Mouse (Mus musculus): ENCODE results near the gene 2610008E11Rik. TPM values are rescaled to one million over a fixed set of nuclear protein-coding genes. Genes with fewer than 3 reads are reported as not detected.

The 2610008E11Rik gene
- total and polyA plus RNA-seq, 3 experiments: 1.4 to 1.7 TPM; not detected in 1

- no peak overlapping the region for H3K4me3 ChIP-seq (ENCODE audit: control insufficient read depth in 1 of 2, insufficient read depth in 1 of 2, low read depth in 2 of 2, low read length in 2 of 2)
- H3K9ac ChIP-seq (ENCODE audit: control insufficient read depth, low read depth, low read length, poor library complexity, severe bottlenecking): no peak overlapping the region
- H3K79me2 ChIP-seq (ENCODE audit: control insufficient read depth, insufficient read depth, low read length, poor library complexity): no peaks in the 10 kb centered on the region
- no peaks in the 10 kb centered on the region for H3K27me3 ChIP-seq (ENCODE audit: control insufficient read depth in 1 of 2, insufficient read depth in 2 of 2, low read length in 2 of 2)
- H3K9me3 ChIP-seq (replicated peaks; ENCODE audit: insufficient read depth, low read length): no peaks in the 10 kb centered on the region
- peak; percentile 55 for DNase-seq (ENCODE audit: low read depth, low spot score)
- peaks cover 0 to 13% of the 10 kb centered on the region in 2 experiments; a peak in 2 of 4 replicates for H3K36me3 ChIP-seq (ENCODE audit: control insufficient read depth in 1 of 2, insufficient read depth in 2 of 2, low read length in 2 of 2)
- H3K27ac ChIP-seq (ENCODE audit: control insufficient read depth, low read depth, low read length): peak overlapping the region; percentile 34
- H3K4me1 ChIP-seq (ENCODE audit: control insufficient read depth in 1 of 2, insufficient read depth in 2 of 2, low read length in 2 of 2): peaks cover 15 to 16% of the 10 kb centered on the region in 2 experiments
- no peak for TF ChIP-seq MAZ (IDR thresholded peaks at IDR 0.05; ENCODE audit: low read depth, low read length)
- peak; percentile 37; the same call in 1 of the 2 replicates for TF ChIP-seq MXI1 (IDR thresholded peaks at IDR 0.05; ENCODE audit: low read depth, low read length)
- TF ChIP-seq MYC (IDR thresholded peaks at IDR 0.05; ENCODE audit: low read depth, low read length): no peak
- no peak for TF ChIP-seq ELF1 (IDR thresholded peaks at IDR 0.05; ENCODE audit: low read depth, low read length)
- TF ChIP-seq TAL1 (IDR thresholded peaks at IDR 0.05; ENCODE audit: low read length): no peak
- TF ChIP-seq MAFK (IDR thresholded peaks at IDR 0.05; ENCODE audit: borderline replicate concordance, low read depth, low read length): no peak
- no peak for TF ChIP-seq ZC3H11A (IDR thresholded peaks at IDR 0.05; ENCODE audit: low read depth, low read length)
- no peak for TF ChIP-seq ZNF384 (IDR thresholded peaks at IDR 0.05; ENCODE audit: low read depth, low read length)
- TF ChIP-seq JUND (IDR thresholded peaks at IDR 0.05; ENCODE audit: low read depth, low read length): no peak
- TF ChIP-seq ZMIZ1 (IDR thresholded peaks at IDR 0.05; ENCODE audit: low read depth, low read length): no peak
- TF ChIP-seq SMC3 (IDR thresholded peaks at IDR 0.05; ENCODE audit: low read depth, low read length): no peak
- TF ChIP-seq CHD1 (IDR thresholded peaks at IDR 0.05; ENCODE audit: low read depth, low read length): no peak
- no peak for TF ChIP-seq TBP (IDR thresholded peaks at IDR 0.05; ENCODE audit: low read depth, low read length)
- TF ChIP-seq HCFC1 (IDR thresholded peaks at IDR 0.05; ENCODE audit: low read depth, low read length): no peak
- TF ChIP-seq SIN3A (IDR thresholded peaks at IDR 0.05; ENCODE audit: low read length): no peak
- TF ChIP-seq RCOR1 (IDR thresholded peaks at IDR 0.05; ENCODE audit: low read depth, low read length): peak; percentile 50; the same call in 1 of the 2 replicates
- TF ChIP-seq RAD21 (IDR thresholded peaks at IDR 0.05; ENCODE audit: low read depth, low read length): no peak
- peak; percentile 85 for TF ChIP-seq GATA1 (IDR thresholded peaks at IDR 0.05; ENCODE audit: low read depth, low read length)
- TF ChIP-seq CHD2 (IDR thresholded peaks at IDR 0.05; ENCODE audit: low read length): no peak
- TF ChIP-seq EP300 (IDR thresholded peaks at IDR 0.05; ENCODE audit: low read depth in 1 of 2, low read length in 2 of 2): peak; percentile 68 to 73; a peak in 3 of 4 replicates
- TF ChIP-seq TCF12 (IDR thresholded peaks at IDR 0.05; ENCODE audit: low read depth, low read length): 0 out of 2 replicates have a peak, but pooled peaks have one; percentile 42
- peak; percentile 47; the same call in 1 of the 2 replicates for TF ChIP-seq ETS1 (IDR thresholded peaks at IDR 0.05; ENCODE audit: low read depth, low read length)
- TF ChIP-seq MYB (IDR thresholded peaks at IDR 0.05; ENCODE audit: low read depth, low read length): no peak
- TF ChIP-seq ZKSCAN1 (IDR thresholded peaks at IDR 0.05; ENCODE audit: low read depth, low read length): no peak
- TF ChIP-seq CTCF (IDR thresholded peaks at IDR 0.05 in 2 of 3, conservative IDR thresholded peaks at IDR 0.05 in 1 of 3; ENCODE audit: control insufficient read depth in 1 of 3, insufficient read depth in 1 of 3, low read depth in 2 of 3, low read length in 3 of 3, poor library complexity in 1 of 3, severe bottlenecking in 1 of 3): no peak
- TF ChIP-seq MAX (IDR thresholded peaks at IDR 0.05; ENCODE audit: low read length): peak; percentile 27; the same call in 1 of the 2 replicates
- TF ChIP-seq POLR2A (IDR thresholded peaks at IDR 0.05; ENCODE audit: control insufficient read depth in 1 of 2, insufficient read depth in 1 of 2, low read depth in 1 of 2, low read length in 2 of 2, poor library complexity in 1 of 2): no peak
- TF ChIP-seq MEF2A (IDR thresholded peaks at IDR 0.05; ENCODE audit: extremely low read depth, insufficient replicate concordance, low read depth, low read length, poor library complexity, severe bottlenecking): no peak
- no peak for TF ChIP-seq USF1 (IDR thresholded peaks at IDR 0.05; ENCODE audit: low read depth, low read length)
- no peak for TF ChIP-seq UBTF (IDR thresholded peaks at IDR 0.05; ENCODE audit: borderline replicate concordance, insufficient read depth, low read depth, low read length)
- no peak for TF ChIP-seq GABPA (IDR thresholded peaks at IDR 0.05; ENCODE audit: low read depth, low read length)
- TF ChIP-seq POLR2AphosphoS5 (IDR thresholded peaks at IDR 0.05; ENCODE audit: borderline replicate concordance, low read depth, low read length): no peak
- TF ChIP-seq NELFE (IDR thresholded peaks at IDR 0.05; ENCODE audit: low read depth, low read length): no peak
- TF ChIP-seq POLR2AphosphoS2 (IDR thresholded peaks at IDR 0.05; ENCODE audit: low read length): no peak
- TF ChIP-seq NRF1 (IDR thresholded peaks at IDR 0.05; ENCODE audit: insufficient read depth, low read depth, low read length, poor library complexity, severe bottlenecking): no peak
- no peak for TF ChIP-seq KAT2A (conservative IDR thresholded peaks at IDR 0.05; ENCODE audit: low read depth, low read length)
Measured at GRCm38 (mm10) chr10:79106325-79107282, 9.2 kb upstream of the 2610008E11Rik start.
